Mouse (Mus musculus): Measurements from ENCODE around the gene Cstf3.

DNA sequence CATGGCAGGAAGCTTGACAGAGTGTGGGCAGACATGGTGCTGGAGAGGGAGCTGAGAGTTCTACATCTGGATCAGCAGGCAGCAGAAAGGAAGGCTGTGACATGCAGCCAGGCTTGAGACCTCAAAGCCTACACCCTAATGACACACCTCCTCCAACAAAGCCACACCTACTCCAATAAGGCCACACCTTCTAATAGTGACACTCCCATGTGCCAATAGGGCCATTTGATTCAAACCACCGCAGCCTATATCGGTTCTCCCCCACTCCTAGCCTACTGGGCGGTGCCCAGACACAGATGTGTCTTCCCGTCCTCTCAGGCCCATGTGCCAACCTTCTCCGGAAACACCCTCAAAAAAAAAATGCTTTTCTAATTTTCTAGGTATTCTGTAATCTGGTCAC, 12.3 kb upstream of the Cstf3 start:
- TF ChIP-seq CTCF (IDR thresholded peaks at IDR 0.05; ENCODE audit: low read depth) (no peak), EP300 (IDR thresholded peaks at IDR 0.05; ENCODE audit: low read depth) (no peak)

Measured in heart, postnatal 0 days (tissue).